Mouse (Mus musculus) liver, embryonic 12.5 days (tissue): ENCODE measurements around the gene Akap2. TPM values are rescaled to one million over a fixed set of nuclear protein-coding genes. Genes with fewer than 3 reads are reported as not detected.

ENCODE experiments used
- ATAC-seq: fragments of 200-750 bp; cut with Nextera tagmentation; 2 replicates; pipeline ENCODE4 v1.8.0; 2017; ENCODE audit warnings: moderate number of reproducible peaks, mild to moderate bottlenecking, moderate library complexity
- H3K27ac ChIP-seq: fragments of 300-500 bp; sonication (generic); 2 replicates; pipeline ENCODE4 v1.5.1; 2016; ENCODE audit warnings: mild to moderate bottlenecking
- H3K27me3 ChIP-seq: fragments of 300-500 bp; sonication (generic); replicated peaks from 2 replicates; pipeline ENCODE4 v1.6.1; 2016; ENCODE audit warnings: mild to moderate bottlenecking, moderate library complexity
- H3K36me3 ChIP-seq: fragments of 300-500 bp; sonication (generic); 2 replicates; pipeline ENCODE4 v1.6.1; 2016; ENCODE audit warnings: mild to moderate bottlenecking, moderate library complexity
- H3K4me1 ChIP-seq: fragments of 300-500 bp; sonication (generic); 2 replicates; pipeline ENCODE4 v1.6.1; 2016
- H3K4me2 ChIP-seq: fragments of 300-500 bp; sonication (generic); 2 replicates; pipeline ENCODE4 v1.6.1; 2016; ENCODE audit warnings: mild to moderate bottlenecking, moderate library complexity
- H3K4me3 ChIP-seq: fragments of 300-500 bp; sonication (generic); 2 replicates; pipeline ENCODE4 v1.5.1; 2016; ENCODE audit warnings: mild to moderate bottlenecking, moderate library complexity
- H3K9ac ChIP-seq: fragments of 300-500 bp; sonication (generic); 2 replicates; pipeline ENCODE4 v1.6.1; 2016; ENCODE audit warnings: mild to moderate bottlenecking, moderate library complexity
- H3K9me3 ChIP-seq: fragments of 300-500 bp; sonication (generic); replicated peaks from 2 replicates; pipeline ENCODE4 v1.6.1; 2016; ENCODE audit warnings: mild to moderate bottlenecking, moderate library complexity
- WGBS: fragments of 180-500 bp; shearing (Covaris S2); methylation state at CpG from one replicate; pipeline ENCODE4 v1.1.7; 2016; ENCODE audit not compliant: insufficient replicate concordance; 5-methylcytosine and 5-hydroxymethylcytosine counted together
- polyA plus RNA-seq: library from polyadenylated mRNA; unstranded; fragments of >200 nt; fragmentation: Nextera tagmentation; extraction: Ambion mirVana; gene quantifications from 2 replicates; pipeline ENCODE4 v1.2.1, GENCODE M21; 2016

Akap2 gene
- polyA plus RNA-seq, 1 experiment from 2014 or later: 1.7 TPM

DNA sequence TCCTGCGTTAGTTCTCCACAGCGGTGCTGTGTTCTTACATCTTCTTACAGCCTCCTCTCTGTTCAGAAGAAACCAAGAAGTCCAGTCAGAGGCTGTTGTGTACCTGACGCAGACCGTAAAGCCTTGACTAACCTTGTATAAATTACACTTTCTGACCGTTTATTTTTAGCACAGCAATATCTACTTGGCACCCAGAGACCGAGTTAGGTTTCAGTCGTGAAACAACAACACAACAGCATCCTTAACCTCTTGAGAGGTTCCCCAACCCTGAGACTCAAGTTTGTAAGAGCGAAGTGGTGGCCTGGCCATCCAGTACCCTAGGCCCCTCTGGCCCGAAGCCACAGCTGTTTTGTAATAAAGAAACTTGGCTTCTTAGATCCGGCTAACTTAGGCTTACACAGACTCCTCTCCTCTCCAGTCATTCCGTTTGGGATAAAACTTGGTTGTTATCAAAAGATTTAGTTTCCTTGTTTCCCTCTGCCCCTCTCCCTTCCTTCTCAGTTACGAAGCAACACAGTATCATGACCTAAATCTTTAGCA is 32.7 kb upstream of the Akap2 start:
- no peak overlapping the region for H3K27ac ChIP-seq
- no peak overlapping the region for H3K4me3 ChIP-seq
- H3K4me2 ChIP-seq: no peak overlapping the region
- H3K27me3 ChIP-seq: no peaks in the 10 kb centered on the region
- no peak overlapping the region for H3K9ac ChIP-seq
- H3K4me1 ChIP-seq: no peaks in the 10 kb centered on the region
- H3K9me3 ChIP-seq: no peaks in the 10 kb centered on the region
- H3K36me3 ChIP-seq: no peaks in the 10 kb centered on the region
- ATAC-seq: no peak
- 71% methylated on average over 12 of the region's 12 CpGs for WGBS

DNA sequence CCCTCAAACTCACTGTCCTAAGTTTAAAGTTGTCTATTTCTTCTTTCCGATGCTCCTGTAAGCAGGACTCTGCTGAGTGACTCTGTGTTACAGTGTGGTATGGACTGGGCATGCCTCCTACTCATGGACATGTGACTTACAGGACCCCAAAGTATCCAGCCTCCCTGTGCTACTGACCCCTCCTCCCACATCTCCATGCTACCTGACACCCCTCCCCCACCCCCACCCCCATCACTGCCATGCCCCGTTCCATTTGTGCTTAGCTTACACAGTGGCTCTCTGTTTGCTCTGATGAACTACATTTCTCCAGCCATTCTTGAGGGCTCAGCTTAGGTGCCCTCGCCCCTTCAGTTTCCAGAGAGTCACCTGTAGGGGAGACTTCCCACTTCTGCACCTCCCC is 30.7 kb upstream of the Akap2 start:
- Histone ChIP-seq H3K4me2 (no peak overlapping the region), H3K9ac (no peak overlapping the region), H3K27me3 (no peaks in the 10 kb centered on the region), H3K4me3 (no peak overlapping the region), H3K4me1 (no peaks in the 10 kb centered on the region), H3K9me3 (no peaks in the 10 kb centered on the region), H3K36me3 (no peaks in the 10 kb centered on the region), H3K27ac (no peak overlapping the region)
- WGBS: 60% methylated on average over 3 of the region's 3 CpGs
- ATAC-seq: no peak

DNA sequence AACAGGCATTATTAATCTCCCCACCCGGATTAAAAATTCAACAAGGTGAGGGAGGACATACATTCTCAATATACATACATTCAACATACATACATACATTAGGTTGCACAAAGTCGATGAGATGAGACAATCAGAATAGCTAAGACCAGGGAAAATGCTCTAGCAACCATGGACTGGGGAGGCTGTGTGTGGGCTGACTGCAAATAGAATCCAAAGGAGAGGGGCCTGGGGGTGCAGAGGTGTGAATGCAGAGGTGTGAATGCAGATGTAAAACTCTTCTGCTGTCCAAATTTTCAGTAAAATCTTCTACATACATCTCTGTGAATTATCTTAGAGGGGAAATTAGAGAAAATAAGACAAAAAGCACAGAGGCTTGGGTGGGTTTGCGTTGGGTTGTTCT is 29.9 kb upstream of the Akap2 start:
- Histone ChIP-seq H3K4me1 (no peaks in the 10 kb centered on the region), H3K27me3 (no peaks in the 10 kb centered on the region), H3K27ac (no peak overlapping the region), H3K9ac (no peak overlapping the region), H3K4me3 (no peak overlapping the region), H3K36me3 (no peaks in the 10 kb centered on the region), H3K9me3 (no peaks in the 10 kb centered on the region), H3K4me2 (no peak overlapping the region)
- ATAC-seq: no peak
- WGBS: 53% methylated on average over 3 of the region's 3 CpGs

DNA sequence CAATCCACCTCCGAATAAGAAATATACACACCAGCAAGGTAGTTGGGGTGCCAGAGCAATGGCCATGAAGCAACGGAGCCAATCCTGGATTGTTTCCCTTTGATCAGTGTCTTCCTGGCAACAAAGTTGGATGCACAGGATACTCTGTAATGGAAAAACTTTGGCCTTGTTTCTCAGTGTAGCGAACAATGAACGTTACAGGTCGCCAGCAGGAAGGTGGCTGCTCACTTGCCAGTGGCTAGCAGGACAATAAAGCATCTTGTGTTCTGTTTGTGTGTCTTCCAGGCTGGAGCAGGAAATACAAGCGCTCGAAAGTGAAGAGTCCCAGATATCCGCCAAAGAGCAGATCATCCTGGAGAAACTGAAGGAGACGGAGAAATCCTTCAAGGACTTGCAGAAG is 29.3 kb upstream of the Akap2 start:
- no peaks in the 10 kb centered on the region for H3K4me1 ChIP-seq
- no peak overlapping the region for H3K4me3 ChIP-seq
- no peaks in the 10 kb centered on the region for H3K36me3 ChIP-seq
- ATAC-seq: no peak
- WGBS: 57% methylated on average over 9 of the region's 9 CpGs
- H3K9ac ChIP-seq: no peak overlapping the region
- no peak overlapping the region for H3K27ac ChIP-seq
- no peak overlapping the region for H3K4me2 ChIP-seq
- no peaks in the 10 kb centered on the region for H3K9me3 ChIP-seq
- H3K27me3 ChIP-seq: no peaks in the 10 kb centered on the region

DNA sequence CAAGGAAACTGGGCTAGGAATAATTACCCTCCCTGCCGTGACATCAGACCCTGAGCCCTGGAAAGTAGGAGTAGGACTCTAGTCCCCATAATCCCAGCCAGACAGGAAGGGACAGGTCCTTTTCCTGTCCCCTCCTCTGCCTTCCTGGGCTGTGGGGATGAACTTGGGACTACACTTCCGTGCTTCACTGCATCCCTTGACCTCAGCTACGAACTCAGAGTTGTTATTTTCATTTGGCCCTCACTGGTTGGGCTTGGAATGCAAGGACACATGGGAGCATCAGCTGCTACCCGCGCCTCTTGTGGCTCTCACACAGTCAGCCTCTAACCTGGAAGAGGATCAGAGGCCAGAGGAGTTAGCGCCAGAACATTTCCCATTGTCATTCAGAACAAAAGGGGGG is 27.5 kb upstream of the Akap2 start:
- Histone ChIP-seq H3K4me3 (no peak overlapping the region), H3K9me3 (no peaks in the 10 kb centered on the region), H3K4me1 (no peaks in the 10 kb centered on the region), H3K36me3 (no peaks in the 10 kb centered on the region), H3K9ac (no peak overlapping the region), H3K27ac (no peak overlapping the region), H3K4me2 (no peak overlapping the region), H3K27me3 (no peaks in the 10 kb centered on the region)
- WGBS: 53% methylated on average over 6 of the region's 6 CpGs
- no peak for ATAC-seq

DNA sequence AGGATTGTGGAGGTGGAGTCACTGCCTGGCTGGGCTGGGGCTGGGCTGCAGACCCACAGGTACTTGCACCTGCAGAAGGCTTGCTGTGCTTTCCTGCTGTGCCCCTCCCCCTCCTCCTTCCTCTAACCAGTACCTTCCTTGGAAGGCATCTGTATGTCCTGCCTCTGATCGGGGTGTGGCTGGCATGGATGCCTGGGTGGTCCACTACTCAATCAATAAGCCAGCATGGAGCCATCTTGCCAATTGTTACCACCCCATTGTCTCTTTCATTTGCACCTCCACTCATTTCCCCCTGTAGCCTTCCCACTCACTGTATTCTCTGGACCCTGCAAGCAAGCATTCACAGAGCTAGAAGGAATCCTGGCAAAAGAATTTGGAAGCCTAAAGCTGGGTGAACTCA is 26.7 kb upstream of the Akap2 start:
- no peak for ATAC-seq
- WGBS: 40% methylated on average over 1 of the region's 1 CpGs
- H3K36me3 ChIP-seq: no peaks in the 10 kb centered on the region
- H3K27ac ChIP-seq: no peak overlapping the region
- no peak overlapping the region for H3K4me2 ChIP-seq
- no peaks in the 10 kb centered on the region for H3K27me3 ChIP-seq
- no peak overlapping the region for H3K4me3 ChIP-seq
- no peaks in the 10 kb centered on the region for H3K9me3 ChIP-seq
- no peak overlapping the region for H3K9ac ChIP-seq
- no peaks in the 10 kb centered on the region for H3K4me1 ChIP-seq

DNA sequence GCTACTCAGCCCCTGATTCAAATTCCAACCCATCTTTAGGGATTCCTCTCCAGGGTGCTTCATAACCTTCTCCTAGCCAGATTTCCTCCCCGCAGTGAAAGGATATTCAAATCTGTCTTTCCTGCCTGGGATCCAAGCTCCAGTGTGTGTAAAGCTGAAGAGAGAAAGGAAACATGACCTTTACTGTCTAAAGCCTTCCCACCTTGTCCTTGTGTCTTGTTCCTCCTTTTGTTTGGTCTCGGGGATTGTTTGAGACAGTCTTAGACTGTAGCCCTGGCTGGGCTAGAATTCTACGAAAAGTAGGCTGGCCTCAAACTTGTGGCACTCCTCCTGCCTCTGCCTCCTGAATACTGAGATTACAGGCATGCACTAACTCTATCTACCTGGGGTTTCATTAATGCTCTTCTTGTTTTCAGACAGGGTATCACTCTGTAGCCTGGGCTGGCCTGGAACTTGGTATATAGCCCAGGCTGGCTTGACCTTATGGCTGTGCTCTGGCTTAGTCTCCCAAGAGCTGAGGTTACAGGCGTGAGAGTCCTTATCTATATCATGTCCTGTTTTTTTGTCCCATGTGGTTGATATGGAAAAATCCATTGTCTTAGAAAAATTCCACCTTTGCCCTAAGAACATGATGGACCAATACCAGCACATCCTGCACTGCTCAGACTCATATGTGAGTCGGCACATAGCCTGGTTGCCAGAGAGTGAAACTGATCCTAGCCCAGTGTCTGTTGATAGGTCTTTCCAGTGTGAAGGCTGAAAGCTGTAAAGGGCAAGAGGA is 22.9 kb upstream of the Akap2 start:
- no peaks in the 10 kb centered on the region for H3K27me3 ChIP-seq
- no peaks in the 10 kb centered on the region for H3K9me3 ChIP-seq
- no peak overlapping the region for H3K27ac ChIP-seq
- 65% methylated on average over 5 of the region's 5 CpGs for WGBS
- H3K4me2 ChIP-seq: no peak overlapping the region
- no peak overlapping the region for H3K9ac ChIP-seq
- no peak overlapping the region for H3K4me3 ChIP-seq
- H3K36me3 ChIP-seq: no peaks in the 10 kb centered on the region
- ATAC-seq: no peak
- H3K4me1 ChIP-seq: no peaks in the 10 kb centered on the region

DNA sequence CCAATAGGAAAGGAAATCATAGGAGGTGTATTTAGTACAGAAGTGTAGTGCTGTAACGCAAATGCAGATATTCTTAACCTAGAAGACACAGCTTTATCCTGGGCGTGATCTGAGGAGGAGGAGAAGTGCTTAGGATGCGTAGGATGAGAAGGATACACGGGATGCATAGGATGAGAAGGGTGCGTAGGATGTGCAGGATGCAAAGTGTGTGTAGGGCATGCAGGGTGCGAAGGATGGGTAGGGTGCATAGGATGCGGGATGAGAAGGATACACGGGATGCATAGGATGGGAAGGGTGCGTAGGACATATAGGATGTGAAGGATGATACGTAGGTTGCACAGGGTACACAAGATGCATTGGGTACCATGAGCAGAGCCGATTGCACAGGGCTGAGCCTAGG is 20.5 kb upstream of the Akap2 start:
- WGBS: 84% methylated on average over 11 of the region's 11 CpGs
- Histone ChIP-seq H3K4me2 (no peak overlapping the region), H3K4me1 (no peaks in the 10 kb centered on the region), H3K4me3 (no peak overlapping the region), H3K27me3 (no peaks in the 10 kb centered on the region), H3K9me3 (no peaks in the 10 kb centered on the region), H3K36me3 (no peaks in the 10 kb centered on the region), H3K9ac (no peak overlapping the region), H3K27ac (no peak overlapping the region)
- ATAC-seq: no peak

DNA sequence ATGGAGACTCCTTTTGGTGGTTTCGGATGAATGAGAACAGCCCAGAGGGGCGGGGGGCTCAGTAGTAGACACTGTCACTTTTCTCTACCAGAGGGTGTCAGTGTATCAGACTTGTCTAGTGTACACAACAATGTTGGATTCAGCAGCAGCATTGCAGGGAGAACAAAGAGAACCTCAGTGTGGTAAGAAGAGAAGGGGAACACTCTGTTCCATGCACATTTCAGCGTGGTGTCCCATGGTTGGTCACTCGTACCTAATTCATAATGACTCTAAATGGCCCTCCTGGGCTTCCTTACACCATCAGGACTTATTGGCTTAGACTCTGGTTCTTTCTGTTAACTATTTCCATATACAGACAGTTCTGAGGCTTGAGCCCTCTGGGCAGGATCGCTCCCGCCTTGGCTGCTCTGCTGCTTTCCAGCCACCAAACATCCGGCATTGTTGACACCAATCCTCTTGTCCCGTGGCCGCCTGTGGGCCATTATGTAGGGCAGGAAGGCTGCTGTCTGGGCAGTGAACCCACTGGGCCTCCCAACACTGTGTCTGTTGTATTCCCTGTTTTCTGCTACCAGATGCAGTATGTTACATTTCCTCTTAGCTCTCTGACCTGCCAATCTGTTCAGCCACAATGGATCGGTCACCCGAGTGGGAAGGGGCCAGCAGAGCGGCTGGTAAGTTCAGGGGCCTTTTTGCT is 19.4 kb upstream of the Akap2 start:
- H3K27ac ChIP-seq: no peak overlapping the region
- no peaks in the 10 kb centered on the region for H3K27me3 ChIP-seq
- ATAC-seq: no peak
- no peaks in the 10 kb centered on the region for H3K4me1 ChIP-seq
- H3K36me3 ChIP-seq: no peaks in the 10 kb centered on the region
- H3K4me2 ChIP-seq: no peak overlapping the region
- H3K9ac ChIP-seq: no peak overlapping the region
- H3K9me3 ChIP-seq: no peaks in the 10 kb centered on the region
- 76% methylated on average over 12 of the region's 12 CpGs for WGBS
- no peak overlapping the region for H3K4me3 ChIP-seq

DNA sequence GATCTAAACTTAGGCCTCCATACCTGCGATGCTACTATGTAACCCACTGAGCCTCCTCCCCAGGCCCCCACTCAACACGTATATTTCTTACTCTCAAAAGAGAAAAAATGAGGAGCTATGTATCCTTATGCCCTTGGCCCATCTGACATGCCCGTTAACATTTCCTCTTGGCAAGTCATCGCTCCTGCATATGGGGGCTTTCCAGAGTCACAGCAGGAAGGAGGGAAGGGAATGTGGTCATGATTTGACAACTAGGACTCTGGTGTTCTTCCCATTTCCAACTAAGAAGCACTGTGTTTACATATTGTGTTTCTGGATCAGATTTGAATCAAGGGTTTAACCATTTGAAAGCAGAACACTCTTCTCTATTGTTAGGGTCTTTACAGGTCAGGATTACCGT is 15.9 kb upstream of the Akap2 start:
- Histone ChIP-seq H3K36me3 (no peaks in the 10 kb centered on the region), H3K9me3 (no peaks in the 10 kb centered on the region), H3K27me3 (no peaks in the 10 kb centered on the region), H3K4me2 (no peak overlapping the region), H3K9ac (no peak overlapping the region), H3K4me3 (no peak overlapping the region), H3K4me1 (no peaks in the 10 kb centered on the region), H3K27ac (no peak overlapping the region)
- no peak for ATAC-seq
- WGBS: 65% methylated on average over 5 of the region's 5 CpGs

DNA sequence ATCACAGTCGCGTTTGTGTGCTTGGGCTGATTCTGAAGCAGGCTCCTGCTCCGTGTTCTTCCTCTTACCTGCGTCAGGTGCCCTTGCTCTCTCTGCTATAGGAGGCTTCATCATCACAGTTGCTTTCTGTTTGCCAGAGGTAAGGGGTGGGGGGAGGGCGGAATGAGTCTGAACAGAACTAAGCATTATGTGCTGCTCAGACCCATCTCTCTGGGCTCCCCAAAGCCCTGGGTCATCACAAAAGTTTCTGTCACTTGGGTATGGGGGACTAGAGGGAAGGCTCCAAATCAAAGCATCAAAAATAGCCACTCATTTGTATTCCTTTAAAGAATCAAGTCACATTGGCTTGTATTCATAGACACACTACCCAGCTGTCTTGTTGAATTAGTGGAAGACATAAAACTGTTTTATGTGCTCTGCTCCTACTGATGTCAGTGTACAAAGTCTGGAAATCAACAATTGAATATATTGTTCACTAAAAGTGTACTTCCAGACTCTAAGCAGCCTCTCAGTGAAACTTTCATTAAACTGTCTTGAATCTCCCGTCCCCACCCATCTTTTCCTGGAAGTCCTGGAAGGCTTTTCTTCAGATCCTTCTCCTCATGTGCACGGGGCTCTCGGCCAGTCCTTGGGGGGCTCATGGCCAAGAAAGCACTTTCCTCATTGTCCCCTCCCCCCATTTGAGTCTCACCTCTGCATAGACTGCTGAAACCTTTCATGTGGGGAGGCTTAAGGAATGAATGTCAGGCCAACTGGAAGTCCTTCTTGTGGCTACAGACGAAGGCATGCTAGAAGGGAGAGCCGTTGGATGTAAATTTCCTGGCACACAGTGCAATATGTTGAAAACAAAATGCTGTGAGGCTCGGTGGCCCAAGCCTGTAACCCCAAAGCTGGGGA is 13.6 kb upstream of the Akap2 start:
- H3K4me3 ChIP-seq: no peak overlapping the region
- H3K27ac ChIP-seq: no peak overlapping the region
- no peak overlapping the region for H3K9ac ChIP-seq
- no peaks in the 10 kb centered on the region for H3K36me3 ChIP-seq
- H3K4me2 ChIP-seq: no peak overlapping the region
- WGBS: 63% methylated on average over 11 of the region's 11 CpGs
- no peaks in the 10 kb centered on the region for H3K4me1 ChIP-seq
- H3K27me3 ChIP-seq: no peaks in the 10 kb centered on the region
- no peaks in the 10 kb centered on the region for H3K9me3 ChIP-seq
- ATAC-seq: no peak

DNA sequence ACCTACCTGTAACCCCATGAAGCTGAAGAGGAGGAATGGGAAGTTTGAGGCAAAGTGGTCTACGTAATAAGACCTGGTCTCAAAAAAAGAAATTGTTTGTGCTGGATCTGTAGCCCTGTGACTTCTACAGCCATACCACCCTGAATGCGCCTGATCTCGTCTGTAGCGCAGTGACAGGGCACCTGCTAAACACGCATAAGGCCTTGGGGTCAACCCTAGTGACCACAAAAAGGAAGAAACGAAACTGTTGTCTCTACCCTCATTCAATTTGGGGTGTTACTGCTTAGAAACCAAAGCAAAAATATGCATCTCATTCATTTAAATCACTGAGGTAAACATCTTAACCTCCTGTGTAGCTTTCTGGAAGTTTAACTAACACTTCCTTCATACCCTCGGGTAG is 12.9 kb upstream of the Akap2 start:
- Histone ChIP-seq H3K27me3 (no peaks in the 10 kb centered on the region), H3K36me3 (no peaks in the 10 kb centered on the region), H3K9ac (no peak overlapping the region), H3K27ac (no peak overlapping the region), H3K4me2 (no peak overlapping the region), H3K9me3 (no peaks in the 10 kb centered on the region), H3K4me1 (no peaks in the 10 kb centered on the region), H3K4me3 (no peak overlapping the region)
- 75% methylated on average over 7 of the region's 7 CpGs for WGBS
- no peak for ATAC-seq
